Mouse (Mus musculus) kidney, embryonic 16.5 days (tissue): ENCODE data around the gene Cntn6. TPM values are rescaled to one million over a fixed set of nuclear protein-coding genes. Genes with fewer than 3 reads are reported as not detected.

Experiments
- ATAC-seq: fragments of 200-750 bp; cut with Nextera tagmentation; 2 replicates; pipeline ENCODE4 v1.8.0; 2017; ENCODE audit warnings: moderate TSS enrichment; ENCODE audit not compliant: low FRiP score, low TSS enrichment
- H3K27ac ChIP-seq: fragments of 300-500 bp; sonication (generic); 2 replicates; pipeline ENCODE4 v1.5.1; 2014; ENCODE audit warnings: low read length
- H3K27me3 ChIP-seq: fragments of 300-500 bp; sonication (generic); 2 replicates; pipeline ENCODE4 v1.6.1; 2014; ENCODE audit warnings: low read length, control low read depth, mixed read lengths; ENCODE audit not compliant: insufficient read depth
- H3K36me3 ChIP-seq: fragments of 300-500 bp; sonication (generic); 2 replicates; pipeline ENCODE4 v1.6.1; 2014; ENCODE audit warnings: low read length, control low read depth, mixed read lengths; ENCODE audit not compliant: insufficient read depth
- H3K4me1 ChIP-seq: fragments of 300-500 bp; sonication (generic); 2 replicates; pipeline ENCODE4 v1.6.1; 2014; ENCODE audit warnings: low read length, control low read depth, mixed read lengths; ENCODE audit not compliant: insufficient read depth
- H3K4me2 ChIP-seq: fragments of 300-500 bp; sonication (generic); replicated peaks from 2 replicates; pipeline ENCODE4 v1.6.1; 2014; ENCODE audit warnings: low read depth, low read length
- H3K4me3 ChIP-seq: fragments of 300-500 bp; sonication (generic); 2 replicates; pipeline ENCODE4 v1.5.1; 2014; ENCODE audit warnings: mild to moderate bottlenecking, low read length
- H3K9ac ChIP-seq: fragments of 300-500 bp; sonication (generic); replicated peaks from 2 replicates; pipeline ENCODE4 v1.6.1; 2014; ENCODE audit warnings: low read length
- H3K9me3 ChIP-seq: fragments of 300-500 bp; sonication (generic); 2 replicates; pipeline ENCODE4 v1.6.1; 2016; ENCODE audit warnings: low read length, control low read depth
- WGBS: fragments of 180-500 bp; shearing (Covaris S2); extraction: QIAGEN DNeasy Blood & Tissue Kit; methylation state at CpG from one replicate; pipeline ENCODE4 v1.1.7; 2014; 5-methylcytosine and 5-hydroxymethylcytosine counted together
- polyA plus RNA-seq: library from polyadenylated mRNA; unstranded; fragments of >200 nt; fragmentation: Nextera tagmentation; extraction: Ambion mirVana; gene quantifications from 2 replicates; pipeline ENCODE4 v1.2.1, GENCODE M21; 2015

Gene Cntn6
- polyA plus RNA-seq, 1 experiment from 2014 or later = 2.9 TPM

DNA sequence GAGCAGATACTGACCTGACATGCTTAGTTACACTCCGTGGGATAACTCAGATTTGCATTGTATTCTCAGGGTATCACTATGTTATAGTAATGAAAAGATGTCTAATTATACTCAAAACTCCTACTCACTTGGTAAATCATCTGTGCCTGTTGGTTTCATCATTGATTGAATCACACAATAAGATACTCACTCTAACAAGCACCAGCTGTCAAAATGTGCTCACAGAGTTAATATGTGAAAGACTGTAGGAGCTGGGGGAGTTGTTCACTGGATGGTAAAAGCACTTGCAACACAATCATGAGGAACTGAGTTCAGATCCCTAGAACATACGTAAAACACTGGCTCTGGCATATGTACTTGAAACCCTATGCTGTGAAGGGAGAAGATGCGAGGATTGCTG, 398.5 kb downstream of the Cntn6 start:
- Histone ChIP-seq H3K9me3 (no peaks in the 10 kb centered on the region), H3K9ac (no peak overlapping the region), H3K4me1 (no peaks in the 10 kb centered on the region), H3K4me2 (no peak overlapping the region), H3K4me3 (no peak overlapping the region), H3K36me3 (no peaks in the 10 kb centered on the region), H3K27me3 (no peaks in the 10 kb centered on the region), H3K27ac (no peak overlapping the region)
- 79% methylated on average over 3 of the region's 3 CpGs for WGBS
- no peak for ATAC-seq
